Mouse (Mus musculus): ENCODE results near the gene Spem2.

Spem2 gene

GRCm38 (mm10) chr11:69835326-69835965 is 17.2 kb upstream of the Spem2 start:
- no peak for DNase-seq

- no peak for DNase-seq
Observed at GRCm38 (mm10) chr11:69834001-69834549, 15.8 kb upstream of the Spem2 start.

- DNase-seq: no peak
Observed at GRCm38 (mm10) chr11:69833554-69833953, 15.3 kb upstream of the Spem2 start.

DNA sequence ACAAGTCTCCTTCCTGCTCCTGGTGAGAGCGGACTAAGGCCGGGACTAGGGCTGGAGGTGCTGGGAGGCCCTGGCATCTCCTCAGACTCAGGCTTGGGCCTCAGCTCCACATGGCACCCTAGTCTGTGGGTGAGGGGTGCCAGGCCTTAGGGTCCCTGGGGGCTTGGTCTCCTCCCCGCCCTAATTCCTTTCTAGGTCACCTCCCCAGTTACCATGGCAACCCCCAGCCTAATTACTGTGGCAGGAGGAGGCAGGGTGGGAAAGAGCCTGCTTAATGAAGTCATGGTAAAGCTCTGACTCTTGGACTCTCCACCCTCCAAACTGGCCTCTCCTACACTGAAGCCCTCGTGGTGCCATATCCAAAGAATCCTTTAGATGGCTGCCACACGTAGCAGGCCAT is 10.6 kb upstream of the Spem2 start:
- DNase-seq: no peak

- DNase-seq: no peak
Observed at GRCm38 (mm10) chr11:69823456-69823855, 5.2 kb upstream of the Spem2 start.

- no peak for DNase-seq
Observed at GRCm38 (mm10) chr11:69822080-69822479, 3.8 kb upstream of the Spem2 start, which contains the start of gene Spem1. Spem1 (minus strand) TSS chr11:69822180.

DNA sequence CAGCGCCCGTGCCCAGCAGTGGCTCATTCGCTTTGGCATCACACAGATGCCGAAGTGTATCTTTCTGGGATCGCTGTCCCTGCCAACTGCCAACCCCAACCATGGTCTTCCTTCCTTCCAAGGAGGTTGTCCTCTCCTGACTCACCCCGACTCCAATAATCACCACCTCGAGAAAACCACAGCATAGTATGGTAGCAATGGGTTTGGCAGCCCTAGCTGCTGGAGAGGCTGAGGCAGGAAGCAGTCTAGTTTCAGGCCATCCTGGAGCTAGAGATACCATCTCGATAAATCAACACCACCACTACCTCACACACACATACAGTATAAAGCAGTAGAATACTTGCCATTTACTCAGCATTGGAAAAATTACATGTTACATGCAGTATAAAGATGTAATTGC is 606 bp upstream of the Spem2 start:
- DNase-seq: no peak

GRCm38 (mm10) chr11:69816520-69816919 is 1.7 kb downstream of the Spem2 start:
- DNase-seq: no peak

DNA sequence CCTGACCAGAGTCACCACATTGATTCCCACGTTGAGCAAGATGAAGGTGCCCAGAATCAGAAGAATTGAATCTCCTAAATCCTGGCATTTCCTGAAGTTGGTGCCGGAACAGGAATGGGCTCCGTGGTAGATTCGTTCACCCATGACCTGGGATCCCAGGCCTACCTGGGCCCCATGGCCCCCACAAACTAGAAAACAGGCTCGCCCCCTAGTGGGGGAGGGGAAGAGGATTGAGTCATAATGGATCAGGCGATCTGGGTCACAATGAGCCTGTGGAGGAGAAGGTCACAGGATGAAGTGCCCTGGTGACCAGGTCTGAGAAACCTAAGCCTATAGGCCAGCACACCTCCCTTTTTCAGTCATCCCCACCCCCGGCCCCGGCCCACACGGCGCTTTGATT is 3.1 kb downstream of the Spem2 start, which contains the start of gene Gm39566:
TSS of gene Gm39566 (minus strand) at position 144 of the 400 bp plus-strand sequence.
- no peak for DNase-seq

- DNase-seq: no peak
Observed at GRCm38 (mm10) chr11:69810280-69810679, 8.0 kb downstream of the Spem2 start.

DNA sequence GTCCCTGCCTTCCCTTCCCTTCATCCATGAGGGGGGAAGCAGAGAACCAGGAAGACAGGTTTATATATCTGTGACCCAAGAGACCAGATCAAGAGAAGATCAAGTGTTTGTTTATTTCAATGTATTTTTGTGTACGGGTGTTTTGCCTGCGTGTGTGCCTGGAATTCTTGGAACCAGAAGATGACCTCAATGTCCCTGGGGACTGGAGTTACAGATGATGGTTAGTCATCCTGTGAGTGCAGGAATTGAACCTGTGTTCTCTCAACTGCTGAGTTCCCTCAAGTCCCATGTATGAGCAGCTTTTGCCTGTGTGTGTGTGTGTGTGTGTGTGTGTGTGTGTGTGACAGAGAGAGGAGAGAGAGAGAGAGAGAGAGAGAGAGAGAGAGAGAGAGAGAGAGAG is 10.6 kb downstream of the Spem2 start:
- no peak for DNase-seq

GRCm38 (mm10) chr11:69806378-69806777 is 11.9 kb downstream of the Spem2 start:
- DNase-seq: no peak

DNA sequence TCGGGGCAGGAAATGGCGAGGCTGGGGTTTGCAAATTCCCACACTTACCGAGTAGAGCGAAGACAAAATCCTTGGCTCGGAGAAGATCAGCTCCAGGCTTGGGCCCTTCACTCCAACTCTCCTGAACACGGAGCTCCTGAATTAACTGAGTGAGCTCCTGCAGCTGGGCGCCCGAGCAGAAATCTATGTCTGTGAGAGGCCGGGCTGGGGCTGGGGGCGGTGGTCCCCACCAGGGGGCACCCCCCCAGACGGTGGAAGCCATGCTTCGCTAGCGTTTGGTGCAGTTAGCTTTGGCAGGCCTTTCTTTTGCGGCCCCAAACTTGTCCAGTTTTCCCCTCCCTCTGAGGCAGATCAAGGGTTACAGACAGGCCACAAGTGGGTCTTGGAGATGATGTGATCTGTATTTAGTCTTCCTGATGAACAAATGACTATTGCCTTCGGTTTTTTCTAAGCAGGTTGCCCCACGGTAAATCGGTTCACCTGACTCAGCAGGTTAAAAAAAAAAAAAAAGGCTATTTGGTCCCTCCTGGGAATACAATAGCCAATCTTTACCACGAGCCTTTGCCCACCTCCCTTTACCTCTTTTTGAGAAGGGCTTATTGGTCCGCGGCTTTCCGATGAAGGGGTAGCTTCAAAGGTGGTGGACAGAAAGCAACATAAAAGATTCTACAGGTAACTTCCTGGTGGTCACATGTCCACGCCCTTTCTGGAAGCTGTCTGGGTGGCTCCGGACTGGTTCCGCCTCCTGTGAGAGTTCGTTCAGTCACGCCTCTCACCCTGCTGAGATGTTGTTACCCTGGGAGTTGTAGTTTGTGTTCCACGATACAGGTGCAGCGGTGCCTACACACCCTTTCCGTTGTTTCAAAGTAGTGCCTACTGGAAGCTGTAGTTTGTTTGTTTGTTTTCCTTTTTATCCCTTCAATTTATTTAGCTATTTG is 13.0 kb downstream of the Spem2 start, which contains the start of gene Tmem102:
TSS of gene Tmem102 (minus strand) at position 653 of the 938 bp plus-strand sequence.
- no peak for DNase-seq

- DNase-seq: no peak
Observed at GRCm38 (mm10) chr11:69804652-69804940, 13.7 kb downstream of the Spem2 start.

DNA sequence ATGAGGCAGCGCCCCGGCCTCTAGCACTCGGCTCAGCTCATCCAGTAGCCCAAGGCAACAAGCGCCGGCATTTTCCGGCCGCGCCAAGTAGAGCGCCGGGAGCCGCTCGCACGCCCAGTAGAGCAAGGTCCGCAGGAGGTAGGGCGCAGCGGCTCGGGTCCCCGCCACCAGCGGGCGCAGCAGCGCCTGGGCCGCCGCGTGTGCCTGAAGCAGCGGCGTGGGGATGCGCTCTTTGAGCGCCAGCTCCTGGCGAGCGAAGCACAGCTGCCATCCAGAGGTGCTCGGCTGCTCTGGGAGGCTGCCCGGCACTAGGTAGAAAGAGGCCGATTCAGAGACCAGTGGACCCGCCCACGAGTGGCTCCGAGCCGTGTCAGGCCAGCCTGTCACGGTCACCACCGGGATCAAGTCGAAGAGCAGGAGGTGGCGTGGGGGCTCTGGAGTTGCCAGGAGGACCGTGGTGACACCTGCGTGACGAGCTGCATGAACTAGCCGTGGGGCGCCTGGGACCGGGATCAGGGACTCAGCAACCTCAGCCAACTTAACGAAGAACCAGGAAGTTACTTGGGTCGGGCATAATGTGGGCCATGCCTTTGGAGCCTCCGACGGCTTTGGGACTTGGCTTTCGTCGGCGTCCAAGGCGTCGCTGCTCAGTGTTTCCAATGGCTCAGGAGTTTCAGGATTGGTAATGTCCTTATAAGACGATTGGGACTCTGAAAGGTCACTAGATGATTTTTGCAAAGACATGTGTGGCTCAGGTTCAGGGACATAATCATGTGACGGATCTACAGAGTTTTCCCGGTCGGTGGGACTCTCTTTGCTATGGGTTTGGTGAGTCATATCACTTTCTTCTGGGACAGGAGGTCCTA is 14.2 kb downstream of the Spem2 start:
- peak; percentile 44 for DNase-seq

GRCm38 (mm10) chr11:69803328-69803727 is 14.9 kb downstream of the Spem2 start:
- DNase-seq: no peak

GRCm38 (mm10) chr11:69802648-69803105 is 15.6 kb downstream of the Spem2 start:
- DNase-seq: peak; percentile 48

DNA sequence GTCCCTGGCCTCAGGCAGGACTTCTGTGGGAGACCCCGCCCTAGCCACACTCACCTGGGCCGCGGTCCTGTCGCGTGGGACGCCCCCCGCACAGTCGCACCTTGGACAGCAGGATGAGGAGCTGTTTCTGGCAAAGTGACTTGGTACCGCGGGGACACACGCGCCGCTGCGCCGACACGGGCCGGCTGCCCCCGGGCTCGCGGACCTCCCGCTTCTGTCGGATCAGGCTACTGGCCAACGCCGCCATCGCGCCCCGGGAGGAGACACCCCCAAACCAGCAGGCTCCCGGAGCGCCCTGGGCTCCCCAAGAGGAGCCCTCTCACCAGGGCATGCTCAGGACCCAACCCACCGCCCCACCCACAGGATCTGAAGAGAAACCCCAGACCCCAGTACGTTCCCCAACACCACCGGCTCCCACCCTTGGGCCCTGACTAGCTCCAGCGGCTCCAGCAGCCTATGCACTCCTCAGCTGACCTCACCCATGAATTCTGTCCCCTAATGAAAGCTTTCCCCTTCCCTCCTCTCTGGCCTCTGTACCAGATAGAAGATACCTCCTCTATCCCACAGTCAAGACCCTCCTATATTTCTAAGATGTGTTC is 16.8 kb downstream of the Spem2 start, which contains the start of gene Fgf11:
TSS of gene Fgf11 (minus strand) at position 479 of the 599 bp plus-strand sequence.
- DNase-seq: no peak

- DNase-seq: no peak
Observed at GRCm38 (mm10) chr11:69800392-69801197, 17.7 kb downstream of the Spem2 start.

- no peak for DNase-seq
Observed at GRCm38 (mm10) chr11:69800138-69800391, 18.2 kb downstream of the Spem2 start.

- no peak for DNase-seq
Observed at GRCm38 (mm10) chr11:69799394-69800137, 18.7 kb downstream of the Spem2 start.
